Mouse (Mus musculus) cerebellum, postnatal 25 days (tissue): ENCODE measurements around the gene Olfr585.

Source experiments
- DNase-seq, 2 experiments: peaks; one replicate each; pipeline ENCODE4 v3.0.0; 2021; ENCODE audit warnings: mixed read lengths in 2 of 2

Gene Olfr585

GRCm38 (mm10) chr7:103097420-103097819 is at the start of gene Olfr585:
Olfr585 (plus strand) TSS chr7:103097720.
- DNase-seq = no peak

- no peak for DNase-seq
These were observed 46.5 kb upstream of the Olfr585 start, which contains the start of gene Olfr583 for GRCm38 (mm10) chr7:103051000-103051399. Olfr583 (plus strand) TSS chr7:103051300.

GRCm38 (mm10) chr7:103081585-103081984 is 15.9 kb upstream of the Olfr585 start, which contains the start of gene Olfr584:
Olfr584 (plus strand) TSS chr7:103081885.
- DNase-seq = no peak

GRCm38 (mm10) chr7:103119406-103119805 is 21.9 kb downstream of the Olfr585 start:
- DNase-seq = peak in 1 of 2 experiments; percentile 2

GRCm38 (mm10) chr7:103125538-103125937 is 28.0 kb downstream of the Olfr585 start, which contains the start of gene Olfr586:
Olfr586 (minus strand) TSS chr7:103125638.
- no peak for DNase-seq

- DNase-seq = no peak
These were observed 43.1 kb downstream of the Olfr585 start, which contains the start of gene Olfr588-ps1 for GRCm38 (mm10) chr7:103140579-103140978. Olfr588-ps1 (plus strand) TSS chr7:103140879.
